Mouse (Mus musculus): Measurements from ENCODE around the gene Slc35d1. TPM values are rescaled to one million over a fixed set of nuclear protein-coding genes. Genes with fewer than 3 reads are reported as not detected.

Gene Slc35d1
- 4.6 and 5.7 TPM in 2 replicates for polyA plus RNA-seq (2015; fragmentation: Nextera tagmentation; extraction: Ambion mirVana)

GRCm38 (mm10) chr4:103214925-103215820 lies at the start of gene Slc35d1:
Gene Slc35d1, minus strand, starts transcription at chr4:103215164.
- 2% methylated on average over 70 of the region's 70 CpGs for WGBS (ENCODE audit: insufficient replicate concordance)
- peak; percentile 88 for ATAC-seq (ENCODE audit: low read depth)
- H3K4me3 ChIP-seq (replicated peaks) = peak within 1 kb of the TSS; percentile 94

GRCm38 (mm10) chr4:103263812-103264396 lies 48.9 kb upstream of the Slc35d1 start:
- ATAC-seq (ENCODE audit: low read depth) = no peak
- Histone ChIP-seq H3K9ac (no peak overlapping the region), H3K4me3 (replicated peaks) (no peak overlapping the region), H3K36me3 (no peaks in the 10 kb centered on the region), H3K4me2 (no peak overlapping the region), H3K4me1 (replicated peaks) (no peaks in the 10 kb centered on the region), H3K27me3 (no peaks in the 10 kb centered on the region), H3K27ac (no peak overlapping the region), H3K9me3 (replicated peaks) (no peaks in the 10 kb centered on the region)
- 30% methylated on average over 8 of the region's 8 CpGs for WGBS (ENCODE audit: insufficient replicate concordance)
- DNase-seq = no peak

More at GRCm38 (mm10) chr4:103214925-103215820, at the start of gene Slc35d1:
- peak; percentile 59 for DNase-seq
- Histone ChIP-seq H3K9ac (peak within 1 kb of the TSS; percentile 98), H3K4me2 (peak within 1 kb of the TSS; percentile 90), H3K9me3 (replicated peaks) (no peaks in the 10 kb centered on the region), H3K4me1 (replicated peaks) (peaks cover 31% of the 10 kb centered on the region), H3K36me3 (peaks cover 14% of the 10 kb centered on the region), H3K27ac (peak within 1 kb of the TSS; percentile 92), H3K27me3 (no peaks in the 10 kb centered on the region)

GRCm38 (mm10) chr4:103263378-103263777 lies 48.4 kb upstream of the Slc35d1 start:
- Histone ChIP-seq H3K27me3 (no peaks in the 10 kb centered on the region), H3K4me1 (replicated peaks) (no peaks in the 10 kb centered on the region), H3K27ac (no peak overlapping the region), H3K9me3 (replicated peaks) (no peaks in the 10 kb centered on the region), H3K36me3 (no peaks in the 10 kb centered on the region), H3K4me3 (replicated peaks) (no peak overlapping the region), H3K9ac (no peak overlapping the region), H3K4me2 (no peak overlapping the region)
- no peak for ATAC-seq (ENCODE audit: low read depth)
- no peak for DNase-seq
- WGBS (ENCODE audit: insufficient replicate concordance) = 56% methylated on average over 5 of the region's 5 CpGs

- Histone ChIP-seq H3K27me3 (no peaks in the 10 kb centered on the region), H3K9ac (no peak overlapping the region), H3K27ac (no peak overlapping the region), H3K9me3 (replicated peaks) (no peaks in the 10 kb centered on the region), H3K4me2 (no peak overlapping the region), H3K36me3 (no peaks in the 10 kb centered on the region), H3K4me1 (replicated peaks) (no peaks in the 10 kb centered on the region), H3K4me3 (replicated peaks) (no peak overlapping the region)
- DNase-seq (no peak), ATAC-seq (ENCODE audit: low read depth) (no peak)
- 57% methylated on average over 3 of the region's 3 CpGs for WGBS (ENCODE audit: insufficient replicate concordance)
These were observed 43.9 kb upstream of the Slc35d1 start for GRCm38 (mm10) chr4:103258817-103259216.

- Histone ChIP-seq H3K4me2 (no peak overlapping the region), H3K9ac (no peak overlapping the region), H3K4me3 (replicated peaks) (no peak overlapping the region), H3K27me3 (no peaks in the 10 kb centered on the region), H3K36me3 (no peaks in the 10 kb centered on the region), H3K27ac (no peak overlapping the region), H3K4me1 (replicated peaks) (0 out of 2 replicates have a peak, but pooled peaks cover 3% of the 10 kb centered on the region), H3K9me3 (replicated peaks) (no peaks in the 10 kb centered on the region)
- ATAC-seq (ENCODE audit: low read depth) = 0 out of 2 replicates have a peak, but pooled peaks have one; percentile 48
- DNase-seq = no peak
- WGBS (ENCODE audit: insufficient replicate concordance) = 18% methylated on average over 4 of the region's 4 CpGs
These were observed 38.9 kb upstream of the Slc35d1 start for GRCm38 (mm10) chr4:103253846-103254245.

GRCm38 (mm10) chr4:103249436-103250085 lies 34.6 kb upstream of the Slc35d1 start:
- Histone ChIP-seq H3K4me1 (replicated peaks) (0 out of 2 replicates have a peak, but pooled peaks cover 4% of the 10 kb centered on the region), H3K9me3 (replicated peaks) (no peaks in the 10 kb centered on the region), H3K9ac (no peak overlapping the region), H3K27me3 (no peaks in the 10 kb centered on the region), H3K4me2 (no peak overlapping the region), H3K27ac (0 out of 2 replicates have a peak overlapping the region, but pooled peaks have one; percentile 6), H3K4me3 (replicated peaks) (no peak overlapping the region), H3K36me3 (no peaks in the 10 kb centered on the region)
- WGBS (ENCODE audit: insufficient replicate concordance) = 37% methylated on average over 6 of the region's 6 CpGs
- ATAC-seq (ENCODE audit: low read depth) (no peak), DNase-seq (no peak)

- Histone ChIP-seq H3K4me2 (no peak overlapping the region), H3K9me3 (replicated peaks) (no peaks in the 10 kb centered on the region), H3K4me1 (replicated peaks) (0 out of 2 replicates have a peak, but pooled peaks cover 4% of the 10 kb centered on the region), H3K27me3 (no peaks in the 10 kb centered on the region), H3K27ac (no peak overlapping the region), H3K4me3 (replicated peaks) (no peak overlapping the region), H3K9ac (no peak overlapping the region), H3K36me3 (no peaks in the 10 kb centered on the region)
- DNase-seq (no peak), ATAC-seq (ENCODE audit: low read depth) (no peak)
- 87% methylated on average over 2 of the region's 2 CpGs for WGBS (ENCODE audit: insufficient replicate concordance)
These were observed 32.8 kb upstream of the Slc35d1 start for GRCm38 (mm10) chr4:103247813-103248212.

- ATAC-seq (ENCODE audit: low read depth) (no peak), DNase-seq (no peak)
- no peak overlapping the region for H3K4me2 ChIP-seq
- no peaks in the 10 kb centered on the region for H3K9me3 ChIP-seq (replicated peaks)
- WGBS (ENCODE audit: insufficient replicate concordance) = 66% methylated on average over 3 of the region's 3 CpGs
- 0 out of 2 replicates have a peak, but pooled peaks cover 4% of the 10 kb centered on the region for H3K4me1 ChIP-seq (replicated peaks)
- no peaks in the 10 kb centered on the region for H3K27me3 ChIP-seq
- no peak overlapping the region for H3K9ac ChIP-seq
- no peaks in the 10 kb centered on the region for H3K36me3 ChIP-seq
- no peak overlapping the region for H3K27ac ChIP-seq
- no peak overlapping the region for H3K4me3 ChIP-seq (replicated peaks)
These were observed 32.3 kb upstream of the Slc35d1 start for GRCm38 (mm10) chr4:103247249-103247648.

GRCm38 (mm10) chr4:103232156-103232555 lies 17.2 kb upstream of the Slc35d1 start:
- Histone ChIP-seq H3K9ac (no peak overlapping the region), H3K9me3 (replicated peaks) (no peaks in the 10 kb centered on the region), H3K4me3 (replicated peaks) (no peak overlapping the region), H3K36me3 (no peaks in the 10 kb centered on the region), H3K27me3 (no peaks in the 10 kb centered on the region), H3K4me2 (no peak overlapping the region), H3K27ac (no peak overlapping the region), H3K4me1 (replicated peaks) (no peaks in the 10 kb centered on the region)
- ATAC-seq (ENCODE audit: low read depth) (no peak), DNase-seq (no peak)
- 53% methylated on average over 2 of the region's 2 CpGs for WGBS (ENCODE audit: insufficient replicate concordance)

GRCm38 (mm10) chr4:103222854-103223253 lies 7.9 kb upstream of the Slc35d1 start:
- Histone ChIP-seq H3K4me1 (replicated peaks) (peaks cover 3% of the 10 kb centered on the region; the same call in 1 of the 2 replicates), H3K9ac (no peak overlapping the region), H3K4me2 (peak overlapping the region; percentile 34; the same call in 1 of the 2 replicates), H3K4me3 (replicated peaks) (no peak overlapping the region), H3K27ac (no peak overlapping the region), H3K27me3 (no peaks in the 10 kb centered on the region), H3K9me3 (replicated peaks) (no peaks in the 10 kb centered on the region), H3K36me3 (no peaks in the 10 kb centered on the region)
- no peak for ATAC-seq (ENCODE audit: low read depth)
- DNase-seq = no peak
- WGBS (ENCODE audit: insufficient replicate concordance) = 17% methylated on average over 9 of the region's 9 CpGs

GRCm38 (mm10) chr4:103221789-103222188 lies 6.8 kb upstream of the Slc35d1 start:
- Histone ChIP-seq H3K36me3 (no peaks in the 10 kb centered on the region), H3K4me2 (no peak overlapping the region), H3K4me1 (replicated peaks) (peaks cover 3% of the 10 kb centered on the region; the same call in 1 of the 2 replicates), H3K9ac (no peak overlapping the region), H3K27ac (no peak overlapping the region), H3K9me3 (replicated peaks) (no peaks in the 10 kb centered on the region), H3K27me3 (no peaks in the 10 kb centered on the region), H3K4me3 (replicated peaks) (no peak overlapping the region)
- 37% methylated on average over 6 of the region's 6 CpGs for WGBS (ENCODE audit: insufficient replicate concordance)
- ATAC-seq (ENCODE audit: low read depth) (no peak), DNase-seq (no peak)
